Mouse (Mus musculus) testis, adult 2 months (tissue): ENCODE results near the gene Epha8. TPM values are rescaled to one million over a fixed set of nuclear protein-coding genes. Genes with fewer than 3 reads are reported as not detected.

Experiments
- H3K27ac ChIP-seq: fragments of 200-500 bp; 2 replicates; pipeline ENCODE4 v1.5.1; 2012; ENCODE audit warnings: low read depth, low read length; ENCODE audit not compliant: control insufficient read depth, insufficient read depth
- H3K27me3 ChIP-seq: fragments of 200-500 bp; 2 replicates; pipeline ENCODE4 v1.6.1; 2012; ENCODE audit warnings: mild to moderate bottlenecking, low read length, moderate library complexity; ENCODE audit not compliant: control insufficient read depth, insufficient read depth
- H3K36me3 ChIP-seq: fragments of 200-500 bp; 2 replicates; pipeline ENCODE4 v1.6.1; 2012; ENCODE audit warnings: mild to moderate bottlenecking, low read length; ENCODE audit not compliant: control insufficient read depth, insufficient read depth
- H3K4me1 ChIP-seq: fragments of 200-500 bp; 2 replicates; pipeline ENCODE4 v1.6.1; 2012; ENCODE audit warnings: low read length; ENCODE audit not compliant: control insufficient read depth, insufficient read depth
- H3K4me3 ChIP-seq: fragments of 200-500 bp; 2 replicates; pipeline ENCODE4 v1.5.1; 2012; ENCODE audit warnings: low read depth, mild to moderate bottlenecking, low read length, moderate library complexity, mixed read lengths; ENCODE audit not compliant: control insufficient read depth
- CTCF ChIP-seq: fragments of 200-500 bp; IDR thresholded peaks from 2 replicates; pipeline ENCODE4 v1.5.1; 2012; ENCODE audit warnings: low read depth, mild to moderate bottlenecking, inconsistent platforms, low read length, moderate library complexity; ENCODE audit not compliant: control insufficient read depth, insufficient read depth, insufficient replicate concordance
- POLR2A ChIP-seq: fragments of 200-500 bp; IDR thresholded peaks from 2 replicates; pipeline ENCODE4 v1.6.1; 2012; ENCODE audit warnings: low read depth, mild to moderate bottlenecking, inconsistent platforms, low read length, moderate library complexity; ENCODE audit not compliant: control insufficient read depth
- polyA plus RNA-seq: library from polyadenylated mRNA; depleted of rRNA; stranded (reverse); fragments of >200 nt; gene quantifications from 2 replicates; pipeline ENCODE4 v1.2.3, GENCODE M21; 2012; rRNA removed

The Epha8 gene
- polyA plus RNA-seq, result 2.0 and 2.1 TPM in 2 replicates

- Histone ChIP-seq H3K27me3 (no peaks in the 10 kb centered on the region), H3K4me3 (peak within 1 kb of the TSS; percentile 65), H3K27ac (no peak within 1 kb of the TSS), H3K4me1 (peaks cover 17% of the 10 kb centered on the region), H3K36me3 (no peaks in the 10 kb centered on the region)
- TF ChIP-seq POLR2A, result no peak
- no peak for TF ChIP-seq CTCF
Measured at GRCm38 (mm10) chr4:136956751-136957446, at the start of gene Epha8. Gene Epha8, minus strand, starts transcription at chr4:136956816.

DNA sequence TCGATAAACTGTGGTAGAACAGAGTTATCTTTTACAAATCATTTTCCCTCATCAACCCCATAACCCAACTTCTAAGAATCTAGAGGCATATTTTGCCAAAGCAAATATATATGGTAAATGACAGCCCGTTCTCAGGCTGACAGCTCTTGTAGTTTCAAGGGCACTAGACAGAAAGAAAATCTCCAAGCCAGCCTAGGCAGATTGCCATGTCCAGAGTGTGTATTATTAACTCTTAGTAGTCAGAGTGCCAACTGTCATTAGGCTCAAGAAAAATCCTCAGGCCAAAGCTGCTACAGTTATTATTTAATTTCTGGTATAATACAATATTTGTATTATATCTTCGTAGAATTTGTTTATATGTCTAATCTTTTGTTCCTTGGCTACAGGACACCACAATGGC lies 45.2 kb upstream of the Epha8 start:
- no peak overlapping the region for H3K27ac ChIP-seq
- no peaks in the 10 kb centered on the region for H3K27me3 ChIP-seq
- no peak overlapping the region for H3K4me3 ChIP-seq
- H3K4me1 ChIP-seq, result no peaks in the 10 kb centered on the region
- no peaks in the 10 kb centered on the region for H3K36me3 ChIP-seq
- no peak for TF ChIP-seq POLR2A
- TF ChIP-seq CTCF, result no peak

DNA sequence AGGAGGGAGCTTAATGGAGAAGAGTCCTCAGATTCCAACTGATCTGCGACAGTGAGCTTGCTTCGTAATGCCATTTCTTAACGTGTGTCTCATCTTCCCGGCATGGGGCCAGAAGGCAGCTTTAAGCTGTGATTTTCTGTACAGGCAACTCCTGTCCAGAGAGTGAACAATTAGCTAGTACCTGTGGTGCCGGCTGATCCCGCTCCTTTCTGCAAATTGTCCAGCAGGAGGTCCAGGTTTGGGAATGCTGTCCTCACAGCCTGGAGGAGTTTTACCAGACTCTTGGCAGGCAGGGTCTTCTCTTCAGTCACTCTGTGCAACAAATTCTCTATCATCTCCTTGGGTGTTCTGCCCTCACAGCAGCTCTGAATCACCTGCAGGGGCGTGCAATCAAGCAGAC lies 44.4 kb upstream of the Epha8 start:
- Histone ChIP-seq H3K36me3 (no peaks in the 10 kb centered on the region), H3K27ac (no peak overlapping the region), H3K27me3 (no peaks in the 10 kb centered on the region), H3K4me1 (no peaks in the 10 kb centered on the region), H3K4me3 (no peak overlapping the region)
- TF ChIP-seq POLR2A (no peak), CTCF (no peak)

DNA sequence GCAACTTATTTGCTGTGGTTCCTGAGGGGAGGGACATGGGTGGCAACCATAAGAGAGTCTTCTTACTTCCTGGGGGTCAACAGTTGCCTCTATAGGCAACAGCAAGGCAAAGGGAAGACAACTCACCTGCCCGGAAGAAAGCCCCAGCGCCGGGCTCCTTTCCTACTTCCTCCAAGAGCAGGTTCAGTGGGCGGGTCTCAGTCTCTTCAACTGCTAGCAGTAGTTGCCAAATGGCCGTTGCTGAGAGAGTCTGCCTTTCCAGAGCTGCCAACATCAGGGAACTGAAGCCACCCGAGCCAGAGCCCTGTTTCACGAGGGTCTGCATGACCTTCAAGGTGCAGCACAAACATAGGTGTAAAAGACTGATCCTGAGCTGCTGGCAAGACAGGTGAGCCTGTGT lies 41.8 kb upstream of the Epha8 start:
- TF ChIP-seq CTCF (no peak), POLR2A (no peak)
- no peaks in the 10 kb centered on the region for H3K4me1 ChIP-seq

GRCm38 (mm10) chr4:136997723-136998345 lies 41.2 kb upstream of the Epha8 start:
- Histone ChIP-seq H3K4me3 (no peak overlapping the region), H3K27ac (no peak overlapping the region), H3K27me3 (no peaks in the 10 kb centered on the region), H3K36me3 (no peaks in the 10 kb centered on the region), H3K4me1 (no peaks in the 10 kb centered on the region)
- TF ChIP-seq CTCF, result no peak
- no peak for TF ChIP-seq POLR2A

More for the DNA sequence above, 41.8 kb upstream of the Epha8 start:
- Histone ChIP-seq H3K36me3 (no peaks in the 10 kb centered on the region), H3K27me3 (no peaks in the 10 kb centered on the region), H3K4me3 (no peak overlapping the region), H3K27ac (no peak overlapping the region)

GRCm38 (mm10) chr4:136996933-136997332 lies 40.3 kb upstream of the Epha8 start:
- Histone ChIP-seq H3K27me3 (no peaks in the 10 kb centered on the region), H3K4me1 (no peaks in the 10 kb centered on the region), H3K27ac (no peak overlapping the region), H3K4me3 (no peak overlapping the region), H3K36me3 (no peaks in the 10 kb centered on the region)
- TF ChIP-seq CTCF (no peak), POLR2A (no peak)

DNA sequence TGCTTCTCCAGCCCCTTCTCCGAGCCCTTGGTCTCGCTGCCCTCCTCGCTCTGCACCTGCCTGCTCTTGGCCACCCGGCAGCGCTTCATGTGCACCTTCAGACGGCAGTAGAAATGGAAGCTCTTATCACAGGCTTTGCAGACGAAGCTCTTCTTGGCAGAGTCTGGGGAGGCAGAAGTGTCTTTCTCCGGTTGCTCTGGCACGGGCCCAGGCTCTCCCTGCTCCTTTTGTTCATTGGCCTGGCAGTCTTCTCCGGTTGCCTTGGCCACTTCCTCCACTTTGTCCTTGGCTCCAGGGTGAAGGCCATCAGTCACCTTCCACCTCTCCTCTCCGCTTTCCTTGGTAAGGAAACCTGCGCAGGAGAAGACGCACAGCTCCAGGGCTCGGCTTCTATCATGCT lies 38.7 kb upstream of the Epha8 start:
- Histone ChIP-seq H3K27me3 (no peaks in the 10 kb centered on the region), H3K27ac (no peak overlapping the region), H3K4me1 (no peaks in the 10 kb centered on the region), H3K4me3 (no peak overlapping the region), H3K36me3 (peaks cover 2% of the 10 kb centered on the region)
- TF ChIP-seq CTCF (no peak), POLR2A (no peak)
